Mouse (Mus musculus) c-Kit-positive CD71-positive TER-119-negative erythroid progenitor cells, embryonic 14.5 days (primary cell): Measurements from ENCODE around the gene Fam107a.

Experiments used
- DNase-seq: peaks from one replicate; pipeline ENCODE4 v3.0.0-alpha.2; 2013; ENCODE audit warnings: low read depth

Fam107a gene

DNA sequence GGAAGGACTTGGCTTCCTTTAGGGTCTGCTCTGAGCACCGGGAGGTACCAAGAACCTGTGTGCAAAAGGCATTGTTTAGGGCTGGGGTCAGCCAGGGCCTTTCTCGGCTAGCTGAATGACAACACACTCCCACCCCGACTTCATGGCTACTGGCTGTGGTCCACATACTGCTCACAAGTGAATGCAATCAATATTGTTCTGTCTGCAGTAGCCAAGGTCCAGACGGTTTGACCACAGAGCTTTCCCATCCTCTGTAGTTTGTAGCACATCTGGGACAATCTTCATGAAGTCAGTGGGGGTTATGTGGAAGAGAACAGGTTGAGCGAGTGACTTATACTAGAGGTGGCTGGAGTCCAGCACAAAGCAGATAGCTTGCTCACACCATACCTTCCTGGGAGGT is 60.9 kb downstream of the Fam107a start:
- DNase-seq = no peak

DNA sequence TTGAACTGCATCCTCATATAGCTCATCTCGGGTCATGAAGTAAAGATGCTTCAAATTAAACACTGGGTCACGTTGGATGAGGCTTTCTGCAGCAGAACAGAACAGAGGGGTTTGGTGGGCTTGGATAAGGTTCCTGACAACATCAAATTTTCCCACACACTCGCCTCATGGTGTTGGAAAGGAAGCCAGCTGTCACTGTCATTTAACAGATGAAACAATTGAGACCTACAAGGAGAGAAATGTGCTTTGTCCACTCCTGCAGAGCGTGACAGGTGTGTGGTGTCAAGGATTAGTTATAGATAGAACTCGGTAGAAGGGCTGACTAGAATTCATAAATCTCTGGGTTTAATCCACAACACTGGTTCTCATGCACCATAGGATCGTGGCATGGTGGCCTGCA is 61.8 kb downstream of the Fam107a start:
- no peak for DNase-seq

DNA sequence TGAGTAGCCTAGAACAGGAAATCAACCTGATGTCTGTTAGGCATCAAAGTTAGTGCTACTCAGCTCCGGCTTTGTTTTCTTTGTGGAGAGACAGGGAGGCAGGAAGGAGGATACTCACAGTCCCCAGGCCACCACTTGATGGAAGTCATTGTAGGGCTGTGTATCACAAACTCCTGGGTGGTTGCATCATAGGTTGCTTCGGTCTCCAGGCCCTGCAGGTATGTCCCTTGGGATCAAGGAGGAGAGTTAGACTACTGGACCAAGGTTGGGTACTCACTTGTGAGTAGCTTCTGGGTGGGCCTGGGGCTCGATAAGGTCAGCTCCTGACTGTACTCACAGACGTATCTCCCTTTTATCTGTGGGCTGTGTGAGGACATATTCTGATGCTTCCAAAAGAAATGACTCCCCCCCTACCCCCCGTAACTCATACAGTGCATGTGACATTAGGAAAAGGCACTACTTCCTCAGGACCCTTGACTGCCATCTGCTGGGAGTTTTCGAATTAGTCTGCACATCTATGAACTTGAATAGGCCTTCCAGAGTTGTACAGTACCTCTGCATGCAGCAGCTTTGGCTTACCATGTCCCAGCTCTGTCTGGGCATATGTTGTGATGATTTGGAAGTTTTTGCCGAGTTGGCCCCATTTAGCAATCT is 62.6 kb downstream of the Fam107a start:
- DNase-seq = peak; percentile 27

DNA sequence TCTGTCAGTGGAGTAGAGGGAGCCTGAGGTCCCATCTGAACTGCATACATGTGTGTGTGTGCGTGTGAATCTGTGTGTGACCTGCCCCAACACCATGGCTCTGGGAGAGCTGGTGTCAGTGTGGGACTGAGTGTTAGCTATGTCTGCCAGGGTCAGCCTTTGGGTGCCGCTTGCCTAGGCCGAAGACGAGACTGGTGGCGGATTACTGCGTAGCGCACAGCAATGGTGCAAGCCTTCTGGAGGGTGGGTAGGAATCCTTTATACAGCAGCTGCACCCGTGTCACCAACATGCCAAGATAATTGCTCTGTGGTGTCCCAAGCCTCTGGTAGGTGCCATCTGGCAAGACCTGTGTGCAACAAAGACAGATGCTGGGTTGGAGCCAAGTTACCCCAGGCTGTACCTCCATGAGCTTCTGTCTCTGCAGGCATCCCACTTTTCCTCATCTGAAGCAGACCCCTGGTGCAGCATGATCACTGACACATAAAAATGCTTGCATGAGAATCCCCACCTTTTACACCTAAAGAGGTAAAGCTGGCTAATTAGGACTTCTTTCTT is 66.4 kb downstream of the Fam107a start:
- DNase-seq = no peak

DNA sequence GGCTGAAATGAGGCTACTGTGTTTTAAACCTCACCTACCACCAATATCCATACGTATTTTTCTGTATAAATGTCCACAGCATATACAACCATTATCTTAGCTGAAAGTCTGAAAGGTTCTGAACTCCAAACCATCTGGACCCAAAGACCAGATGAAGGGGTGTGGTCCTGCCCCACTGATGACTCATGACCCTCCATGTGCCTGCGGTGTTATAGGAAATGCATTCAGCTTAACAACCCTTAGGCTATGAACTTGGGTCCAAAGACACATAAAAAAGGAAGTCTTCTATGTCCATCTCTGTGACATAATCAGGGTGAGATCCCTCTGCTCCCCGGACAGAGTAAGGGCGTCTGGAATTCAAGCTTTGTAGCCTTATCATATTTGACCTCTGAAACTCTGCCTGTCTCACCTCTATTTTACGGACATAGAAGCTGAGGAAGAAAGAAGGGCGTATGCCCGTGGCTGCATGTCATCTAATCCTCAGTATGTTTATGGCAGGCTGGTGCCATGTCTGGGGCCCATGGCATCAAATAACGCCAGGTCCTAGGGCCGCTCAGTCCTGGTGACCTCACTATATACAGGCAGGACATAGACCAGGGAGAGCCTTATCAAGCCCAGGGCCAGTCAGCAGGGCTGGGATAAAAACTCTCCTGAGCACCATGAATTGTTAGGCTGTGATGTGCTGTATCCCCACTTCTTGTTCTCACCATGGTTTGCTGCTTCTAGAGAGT is 67.5 kb downstream of the Fam107a start:
- DNase-seq = no peak

DNA sequence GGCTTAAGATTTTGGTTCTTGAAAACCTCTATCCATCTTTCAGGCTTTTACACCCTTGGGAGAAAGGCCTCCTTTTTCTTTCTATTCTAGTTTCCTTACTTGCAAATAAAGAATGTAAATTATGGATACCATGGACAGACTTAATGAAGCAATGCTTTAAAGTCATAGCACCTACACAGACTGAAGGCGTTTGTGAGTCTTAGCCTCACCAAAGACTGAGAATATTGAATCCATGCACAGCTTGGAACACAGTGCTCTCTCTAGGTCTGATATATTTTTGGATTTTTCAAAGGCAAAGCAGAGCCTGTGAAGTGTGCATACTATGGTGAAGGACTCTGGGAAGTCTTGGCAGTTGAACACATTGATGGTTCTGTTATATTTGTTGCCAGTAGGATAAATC is 68.6 kb downstream of the Fam107a start:
- DNase-seq = no peak

DNA sequence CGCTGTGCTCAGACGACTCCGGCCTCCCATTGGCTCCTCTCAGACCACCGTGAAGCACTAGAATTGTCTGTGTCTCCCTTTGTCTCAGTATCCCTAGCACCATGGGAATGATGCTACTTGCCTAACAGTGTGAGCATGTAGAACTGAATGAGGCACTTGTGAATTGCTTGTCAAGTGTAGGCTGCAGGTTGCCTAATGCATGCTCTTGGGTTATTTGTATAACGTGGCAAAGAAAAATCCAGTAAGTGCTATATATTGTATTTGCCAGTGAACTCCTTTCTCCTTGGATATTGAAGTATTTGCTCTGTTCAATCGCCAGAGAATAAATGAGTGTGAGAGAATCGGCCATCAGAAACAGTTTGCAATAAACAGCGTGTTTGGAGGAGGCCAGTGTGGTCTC is 70.9 kb downstream of the Fam107a start:
- no peak for DNase-seq
